Mouse (Mus musculus) liver, embryonic 14.5 days (tissue): ENCODE measurements around the gene Pdhb. TPM values are rescaled to one million over a fixed set of nuclear protein-coding genes. Genes with fewer than 3 reads are reported as not detected.
"Not testable (repeated sequence)": the region's sequence is repeated elsewhere in the genome, so short reads cannot be mapped to it uniquely, and the experiment has no call there.

Experiments used
- ATAC-seq: fragments of 200-750 bp; cut with Nextera tagmentation; 2 replicates; pipeline ENCODE4 v1.8.0; 2017; ENCODE audit warnings: moderate number of reproducible peaks, mild to moderate bottlenecking, moderate library complexity; ENCODE audit not compliant: insufficient read depth
- DNase-seq, 3 experiments: peaks; one replicate each; pipeline ENCODE4 v3.0.0-alpha.2; 2012 to 2013; ENCODE audit warnings: low read depth in 3 of 3, low spot score in 3 of 3
- H3K27ac ChIP-seq: fragments of 300-500 bp; sonication (generic); 2 replicates; pipeline ENCODE4 v1.5.1; 2014; ENCODE audit warnings: moderate library complexity, mild to moderate bottlenecking, control low read depth, inconsistent platforms
- H3K27me3 ChIP-seq: fragments of 300-500 bp; sonication (generic); 2 replicates; pipeline ENCODE4 v1.6.1; 2014; ENCODE audit warnings: mild to moderate bottlenecking, low read length, moderate library complexity; ENCODE audit not compliant: control insufficient read depth, insufficient read depth
- H3K36me3 ChIP-seq: fragments of 300-500 bp; sonication (generic); replicated peaks from 2 replicates; pipeline ENCODE4 v1.6.1; 2014; ENCODE audit warnings: low read depth; ENCODE audit not compliant: control insufficient read depth, insufficient read depth
- H3K4me1 ChIP-seq, 2 experiments: fragments of 200-500 bp in 1 of 2; fragments of 300-500 bp in 1 of 2; sonication (generic) in 1 of 2; replicated peaks; 2 replicates each; pipeline ENCODE4 v1.6.1; 2012 to 2014; ENCODE audit warnings: antibody characterized with exemption in 1 of 2, inconsistent platforms in 1 of 2, low read length in 1 of 2; ENCODE audit not compliant: control insufficient read depth in 2 of 2, insufficient read depth in 2 of 2
- H3K4me2 ChIP-seq: fragments of 300-500 bp; sonication (generic); 2 replicates; pipeline ENCODE4 v1.6.1; 2014; ENCODE audit warnings: low read depth, mild to moderate bottlenecking, control low read depth, moderate library complexity
- H3K4me3 ChIP-seq, 2 experiments: fragments of 200-500 bp in 1 of 2; fragments of 300-500 bp in 1 of 2; sonication (generic) in 1 of 2; 2 replicates each; pipeline ENCODE4 v1.5.1; 2012 to 2014; ENCODE audit warnings: low read depth in 2 of 2, low read length in 2 of 2, mild to moderate bottlenecking in 2 of 2, control low read depth in 1 of 2, inconsistent platforms in 1 of 2, moderate library complexity in 1 of 2; ENCODE audit not compliant: insufficient read depth in 1 of 2
- H3K9ac ChIP-seq: fragments of 300-500 bp; sonication (generic); replicated peaks from 2 replicates; pipeline ENCODE4 v1.6.1; 2014; ENCODE audit warnings: mild to moderate bottlenecking, control low read depth, moderate library complexity
- H3K9me3 ChIP-seq: fragments of 300-500 bp; sonication (generic); 2 replicates; pipeline ENCODE4 v1.6.1; 2016; ENCODE audit warnings: low read length, mixed read lengths; ENCODE audit not compliant: control insufficient read depth
- CTCF ChIP-seq: IDR thresholded peaks from 2 replicates; pipeline ENCODE4 v1.5.1; 2016; ENCODE audit warnings: antibody characterized with exemption, low read depth, control low read depth
- EP300 ChIP-seq: IDR thresholded peaks from 2 replicates; pipeline ENCODE4 v1.6.1; 2016; ENCODE audit warnings: antibody characterized with exemption, low read depth
- WGBS: fragments of 180-500 bp; shearing (Covaris S2); extraction: QIAGEN DNeasy Blood & Tissue Kit; methylation state at CpG from one replicate; pipeline ENCODE4 v1.1.7; 2014; ENCODE audit not compliant: insufficient replicate concordance; 5-methylcytosine and 5-hydroxymethylcytosine counted together
- polyA plus RNA-seq, 2 experiments: library from polyadenylated mRNA; depleted of rRNA in 1 of 2; stranded (reverse) in 1 of 2; unstranded in 1 of 2; fragments of >200 nt; fragmentation: Nextera tagmentation in 1 of 2; extraction: Ambion mirVana in 1 of 2; gene quantifications; 2 replicates each; pipeline versions ENCODE4 v1.2.1 to v1.2.3; 2012 to 2014

Gene Pdhb
- polyA plus RNA-seq, 2 experiments, result 74.9 to 119 TPM

GRCm38 (mm10) chr14:8180371-8181035, 7.7 kb upstream of the Pdhb start:
- ATAC-seq, result no peak
- Histone ChIP-seq H3K4me3 (no peak overlapping the region), H3K4me1 (peaks cover 0 to 2% of the 10 kb centered on the region in 2 experiments; a peak in 1 of 4 replicates), H3K4me2 (no peak overlapping the region), H3K27ac (no peak overlapping the region), H3K9me3 (no peaks in the 10 kb centered on the region), H3K9ac (no peak overlapping the region), H3K36me3 (no peaks in the 10 kb centered on the region), H3K27me3 (no peaks in the 10 kb centered on the region)
- TF ChIP-seq EP300 (no peak), CTCF (no peak)
- WGBS, result 49% methylated on average over 4 of the region's 4 CpGs
- no peak for DNase-seq

GRCm38 (mm10) chr14:8176251-8176650, 3.4 kb upstream of the Pdhb start:
- H3K9ac ChIP-seq, result no peak overlapping the region
- ATAC-seq, result no peak
- 25% methylated on average over 5 of the region's 5 CpGs for WGBS
- H3K4me2 ChIP-seq, result no peak overlapping the region
- no peaks in the 10 kb centered on the region for H3K27me3 ChIP-seq
- H3K27ac ChIP-seq, result no peak overlapping the region
- no peaks in the 10 kb centered on the region for H3K9me3 ChIP-seq
- H3K36me3 ChIP-seq, result no peaks in the 10 kb centered on the region; the same call in 1 of the 2 replicates
- no peak for TF ChIP-seq EP300
- no peak for TF ChIP-seq CTCF
- H3K4me1 ChIP-seq, result peaks cover 7 to 12% of the 10 kb centered on the region in 2 experiments
- no peak overlapping the region for H3K4me3 ChIP-seq
- no peak for DNase-seq

DNA sequence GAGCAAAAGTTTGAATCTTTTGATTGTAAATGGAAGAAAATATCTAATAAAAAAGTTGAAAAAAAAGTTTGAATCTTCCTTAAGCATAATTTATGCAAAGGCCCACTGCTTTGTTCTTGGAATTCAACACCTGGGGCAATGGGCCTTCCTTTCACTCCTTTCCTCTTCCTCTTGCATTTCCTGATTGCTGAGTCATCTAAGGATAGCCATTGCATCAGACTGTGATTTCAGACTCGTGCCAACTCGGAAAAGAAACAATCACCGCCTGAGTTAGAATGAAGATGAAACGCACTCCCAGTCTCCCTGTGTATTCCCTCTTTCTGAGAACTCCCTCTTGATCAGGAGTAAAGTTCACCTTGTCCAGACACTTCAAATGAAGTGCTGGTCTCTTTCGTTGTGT, 1.8 kb upstream of the Pdhb start:
- Histone ChIP-seq H3K36me3 (peaks cover 8% of the 10 kb centered on the region), H3K9ac (no peak overlapping the region), H3K27me3 (no peaks in the 10 kb centered on the region), H3K4me1 (peaks cover 7 to 12% of the 10 kb centered on the region in 2 experiments), H3K27ac (no peak overlapping the region), H3K9me3 (no peaks in the 10 kb centered on the region), H3K4me2 (no peak overlapping the region), H3K4me3 (no peak overlapping the region)
- DNase-seq (no peak), ATAC-seq (no peak)
- no peak for TF ChIP-seq CTCF
- no peak for TF ChIP-seq EP300
- 56% methylated on average over 5 of the region's 5 CpGs for WGBS

- Histone ChIP-seq H3K9ac (peak overlapping the region; percentile 57), H3K4me3 (peak overlapping the region; percentile 51 to 57), H3K27ac (peak overlapping the region; percentile 78), H3K4me1 (peaks cover 7 to 12% of the 10 kb centered on the region in 2 experiments), H3K36me3 (peaks cover 18% of the 10 kb centered on the region), H3K4me2 (peak overlapping the region; percentile 87)
- TF ChIP-seq CTCF, result peak; percentile 1; the same call in 1 of the 2 replicates
- peak in 1 of 3 experiments; percentile 35 for DNase-seq
- 18% methylated on average over 5 of the region's 7 CpGs for WGBS
- not testable (repeated sequence) for ATAC-seq, H3K27me3 ChIP-seq, H3K9me3 ChIP-seq
Measured at GRCm38 (mm10) chr14:8173542-8174250, 871 bp upstream of the Pdhb start.

- WGBS, result 70% methylated on average over 7 of the region's 7 CpGs
- Histone ChIP-seq H3K9me3 (no peaks in the 10 kb centered on the region), H3K4me2 (no peak overlapping the region), H3K9ac (no peak overlapping the region), H3K4me1 (no peaks in the 10 kb centered on the region), H3K36me3 (peaks cover 38% of the 10 kb centered on the region), H3K4me3 (no peak overlapping the region), H3K27ac (no peak overlapping the region), H3K27me3 (no peaks in the 10 kb centered on the region)
- TF ChIP-seq CTCF (no peak), EP300 (no peak)
- no peak for DNase-seq
- no peak for ATAC-seq
Measured at GRCm38 (mm10) chr14:8164463-8164862, 8.4 kb downstream of the Pdhb start.
